Mouse (Mus musculus) testis, adult 2 months (tissue): Measurements from ENCODE around the gene Golph3l.
"Not testable (repeated sequence)": the region's sequence is repeated elsewhere in the genome, so short reads cannot be mapped to it uniquely, and the experiment has no call there.

Experiments
- CTCF ChIP-seq: fragments of 200-500 bp; IDR thresholded peaks from 2 replicates; pipeline ENCODE4 v1.5.1; 2012; ENCODE audit warnings: low read depth, mild to moderate bottlenecking, inconsistent platforms, low read length, moderate library complexity; ENCODE audit not compliant: control insufficient read depth, insufficient read depth, insufficient replicate concordance
- POLR2A ChIP-seq: fragments of 200-500 bp; IDR thresholded peaks from 2 replicates; pipeline ENCODE4 v1.6.1; 2012; ENCODE audit warnings: low read depth, mild to moderate bottlenecking, inconsistent platforms, low read length, moderate library complexity; ENCODE audit not compliant: control insufficient read depth

GRCm38 (mm10) chr3:95541186-95541585, 47.5 kb upstream of the Golph3l start:
- not testable (repeated sequence) for TF ChIP-seq CTCF, POLR2A
